Mouse (Mus musculus): ENCODE results near the gene Itgb1bp1. TPM values are rescaled to one million over a fixed set of nuclear protein-coding genes. Genes with fewer than 3 reads are reported as not detected.

Gene Itgb1bp1
- polyA plus RNA-seq, 1 experiment from 2014 or later = 54.2 TPM

- Histone ChIP-seq H3K36me3 (no peaks in the 10 kb centered on the region), H3K9ac (no peak overlapping the region), H3K27ac (replicated peaks) (no peak overlapping the region), H3K4me1 (no peaks in the 10 kb centered on the region), H3K4me2 (replicated peaks) (no peak overlapping the region), H3K4me3 (replicated peaks) (no peak overlapping the region), H3K9me3 (replicated peaks) (no peaks in the 10 kb centered on the region), H3K27me3 (no peaks in the 10 kb centered on the region)
- no peak for ATAC-seq (ENCODE audit: insufficient number of reproducible peaks, low FRiP score, low TSS enrichment, low read depth)
- 76% methylated on average over 2 of the region's 2 CpGs for WGBS
Observed at GRCm38 (mm10) chr12:21191546-21191945, 94.5 kb downstream of the Itgb1bp1 start.

Other genes starting within 250 kb of the Itgb1bp1 start
- 89.6 and 96.8 TPM in 2 replicates for gene Cpsf3, start 893 bp downstream of the Itgb1bp1 start, polyA plus RNA-seq (2015; fragmentation: Nextera tagmentation; extraction: Ambion mirVana)
- 48.6 and 51.5 TPM in 2 replicates for gene Iah1, start 30.1 kb upstream of the Itgb1bp1 start, polyA plus RNA-seq (2015; fragmentation: Nextera tagmentation; extraction: Ambion mirVana)
- 35.6 and 44.2 TPM in 2 replicates for gene Adam17, start 87.3 kb upstream of the Itgb1bp1 start, polyA plus RNA-seq (2015; fragmentation: Nextera tagmentation; extraction: Ambion mirVana)
- 527 and 542 TPM in 2 replicates for gene Ywhaq, start 131.4 kb upstream of the Itgb1bp1 start, polyA plus RNA-seq (2015; fragmentation: Nextera tagmentation; extraction: Ambion mirVana)